Mouse (Mus musculus) bone marrow, adult 2 months (tissue): Measurements from ENCODE around the gene Prdm12.

ENCODE experiments used
- CTCF ChIP-seq: fragments of 200-500 bp; IDR thresholded peaks from 2 replicates; pipeline ENCODE4 v1.5.1; 2011; ENCODE audit warnings: low read length, control low read depth; ENCODE audit not compliant: control insufficient read depth, insufficient read depth
- POLR2A ChIP-seq: fragments of 200-500 bp; IDR thresholded peaks from 2 replicates; pipeline ENCODE4 v1.6.1; 2011; ENCODE audit warnings: low read depth, mild to moderate bottlenecking, control low read depth, low read length, borderline replicate concordance; ENCODE audit not compliant: control insufficient read depth

DNA sequence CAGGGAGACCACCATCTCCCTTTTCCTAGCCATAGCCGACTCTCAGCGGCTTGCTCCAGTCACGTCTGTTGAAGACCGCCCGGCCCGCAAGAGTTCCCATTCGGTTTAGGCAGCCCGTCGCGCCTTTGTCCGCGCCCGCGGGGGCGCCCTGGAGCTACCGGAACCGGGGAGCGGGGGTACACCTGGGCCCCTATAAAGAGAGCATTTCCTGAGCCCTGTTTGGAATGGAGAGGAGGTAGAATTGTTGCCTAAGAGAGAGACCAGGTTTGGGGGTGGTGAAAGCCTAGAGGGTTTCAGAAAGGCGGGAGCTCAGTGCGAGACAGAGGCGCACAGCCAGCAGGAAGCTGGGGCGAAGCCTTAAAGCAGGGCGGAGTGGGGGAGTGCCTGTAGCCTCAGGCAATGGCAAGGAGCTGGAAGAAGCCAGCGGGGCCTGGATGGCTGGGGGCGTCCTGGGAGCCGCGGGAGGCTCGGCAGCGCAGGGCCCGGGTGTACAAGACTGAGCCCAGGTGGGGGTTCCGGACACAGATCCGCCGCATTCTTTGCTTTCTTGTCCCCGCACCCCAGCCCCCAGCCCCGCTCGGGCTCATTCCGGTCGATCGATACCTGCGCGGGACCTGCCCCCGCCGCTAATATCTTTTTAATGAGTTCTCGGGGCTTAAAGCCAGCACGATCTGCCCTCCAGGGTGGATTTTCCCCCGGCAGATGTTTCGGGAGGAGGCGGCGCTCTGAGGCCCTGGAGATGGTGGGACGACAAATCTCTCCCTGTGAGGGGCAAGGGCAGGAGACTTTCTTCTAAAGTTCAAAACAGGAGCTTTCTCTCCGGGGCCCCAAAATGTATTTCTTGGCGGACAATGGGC lies 4.3 kb upstream of the Prdm12 start:
- TF ChIP-seq CTCF: no peak
- no peak for TF ChIP-seq POLR2A
